Mouse (Mus musculus): ENCODE measurements around the gene Gsto1.
A peak's percentile ranks its signal among the peaks of the same experiment; 100 is the strongest.

Gene Gsto1

GRCm38 (mm10) chr19:47857957-47858942 lies 3.5 kb downstream of the Gsto1 start:
- no peak for DNase-seq

- no peak for DNase-seq
These were observed 4.4 kb downstream of the Gsto1 start for GRCm38 (mm10) chr19:47859180-47859579.

DNA sequence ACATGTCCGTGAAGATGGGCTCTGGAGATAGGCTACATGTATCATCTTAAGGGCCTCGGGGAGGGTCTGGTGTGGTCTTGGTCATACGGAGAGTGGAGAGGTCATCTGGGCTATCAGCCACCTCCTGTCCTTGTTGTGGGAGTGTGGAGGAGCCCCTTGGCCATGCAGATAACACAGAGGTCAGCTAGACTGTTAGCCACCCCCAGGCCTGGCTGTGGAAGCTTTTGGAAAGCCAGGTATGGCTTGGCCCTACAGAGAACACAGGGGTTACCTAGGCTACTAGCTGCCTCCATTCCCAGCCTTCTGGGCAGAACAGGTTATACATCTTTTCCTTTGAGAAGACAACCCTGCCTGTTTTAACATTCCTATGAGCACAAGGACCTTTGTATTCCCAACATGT lies 7.8 kb downstream of the Gsto1 start:
- no peak for DNase-seq

DNA sequence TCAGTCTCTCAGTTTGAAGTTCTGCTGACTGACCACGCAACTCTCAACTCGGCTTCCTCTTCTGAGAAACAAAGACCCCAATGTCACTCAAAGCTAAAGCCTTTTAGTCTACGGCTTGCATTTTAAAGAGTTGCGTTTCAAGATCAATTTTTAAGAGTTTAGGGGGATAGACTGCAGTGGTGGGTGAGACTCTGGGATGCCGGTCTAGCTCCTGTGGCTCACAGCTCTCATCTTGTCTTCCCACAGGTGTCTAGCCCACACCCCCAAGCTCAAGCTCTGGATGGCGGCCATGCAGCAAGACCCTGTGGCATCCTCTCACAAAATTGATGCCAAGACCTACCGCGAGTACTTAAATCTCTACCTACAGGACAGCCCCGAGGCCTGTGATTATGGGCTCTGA lies 9.3 kb downstream of the Gsto1 start:
- no peak for DNase-seq

GRCm38 (mm10) chr19:47864721-47865120 lies 10.0 kb downstream of the Gsto1 start:
- no peak for DNase-seq

- peak; percentile 97 for DNase-seq
These were observed 10.7 kb downstream of the Gsto1 start, which contains the start of gene Gsto2 for GRCm38 (mm10) chr19:47865353-47865947. Gene Gsto2 (plus strand): TSS chr19:47865534.

- DNase-seq = no peak
These were observed 12.9 kb downstream of the Gsto1 start for GRCm38 (mm10) chr19:47867628-47868175.

DNA sequence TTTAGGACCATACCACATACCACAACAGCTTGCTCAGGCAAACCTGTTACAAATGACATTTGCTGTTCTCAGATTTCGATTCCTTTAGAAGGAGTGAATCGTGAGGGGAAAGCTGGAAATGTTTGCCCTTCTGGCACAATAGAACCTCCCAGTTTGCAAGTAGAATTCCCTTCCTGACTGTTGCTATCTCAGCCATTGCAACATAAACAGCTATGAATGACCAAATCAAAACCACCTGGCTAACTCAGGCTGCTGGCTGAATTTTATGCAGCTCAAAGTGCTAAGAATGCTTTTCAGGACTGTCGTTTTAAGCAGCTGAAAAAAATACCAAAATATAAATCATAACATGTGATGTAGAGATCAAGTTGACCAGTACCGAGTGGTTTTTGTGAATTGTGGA lies 14.2 kb downstream of the Gsto1 start:
- no peak for DNase-seq

DNA sequence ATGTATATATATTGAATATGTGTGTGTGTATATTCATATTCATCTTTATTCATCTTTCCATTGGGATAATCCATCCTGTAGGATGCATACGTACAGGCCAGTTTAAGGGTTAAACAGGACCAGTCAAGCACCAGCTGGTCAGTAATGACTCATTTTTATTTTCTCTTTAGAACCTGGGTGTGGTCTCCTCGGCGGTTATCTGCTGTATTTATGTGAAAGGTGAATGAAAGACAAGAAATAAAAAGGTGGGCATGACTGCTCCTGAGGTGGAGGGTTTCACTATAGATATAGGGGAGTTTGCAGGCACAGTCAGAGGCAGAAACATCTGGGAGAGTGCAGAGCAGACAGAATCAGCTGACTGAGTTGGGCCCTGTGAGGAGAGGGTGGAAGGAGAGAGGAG lies 14.7 kb downstream of the Gsto1 start:
- DNase-seq = no peak

- no peak for DNase-seq
These were observed 15.4 kb downstream of the Gsto1 start for GRCm38 (mm10) chr19:47870102-47870666.

DNA sequence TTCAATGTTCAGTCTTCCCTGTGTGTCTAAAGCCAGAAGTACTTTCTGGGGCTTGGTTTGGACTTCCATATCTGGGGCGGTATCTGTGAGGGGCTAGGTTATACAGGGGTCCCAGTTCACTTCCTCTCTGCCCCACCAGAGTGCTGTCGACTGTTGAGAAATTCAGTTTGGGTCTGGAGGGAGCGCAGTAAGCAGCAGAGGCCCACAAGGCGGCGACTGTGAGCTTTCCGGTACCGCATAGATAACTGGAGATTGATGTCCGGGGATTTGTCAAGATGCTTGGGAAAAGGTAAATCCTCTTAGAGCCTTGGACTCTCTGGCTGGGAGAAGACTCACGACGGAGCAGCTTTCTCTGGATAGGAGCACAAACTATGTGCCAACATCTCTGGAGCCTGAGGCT lies 16.7 kb downstream of the Gsto1 start:
- no peak for DNase-seq

- no peak for DNase-seq
These were observed 21.5 kb downstream of the Gsto1 start for GRCm38 (mm10) chr19:47876252-47876651.

DNA sequence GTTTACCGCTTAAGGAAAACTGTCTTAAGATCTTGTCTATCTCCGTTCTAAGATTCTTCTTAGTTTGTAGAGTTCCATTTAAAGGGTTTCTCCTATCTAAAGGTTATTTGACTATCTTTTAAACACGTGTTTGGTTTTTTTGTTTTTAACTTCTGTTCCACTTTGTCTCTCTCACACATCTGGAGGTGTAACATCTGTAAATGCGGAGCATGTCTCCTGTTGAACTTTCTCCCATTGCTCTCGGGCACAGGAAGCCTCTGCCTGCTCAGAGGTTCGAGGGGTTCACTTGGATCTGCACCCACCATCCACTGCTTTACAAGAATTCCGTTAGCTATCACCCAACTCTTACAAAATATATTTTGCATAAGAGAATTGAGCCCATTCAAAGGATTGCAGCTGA lies 26.8 kb downstream of the Gsto1 start:
- DNase-seq = no peak

- DNase-seq = peak; percentile 57
These were observed 27.5 kb downstream of the Gsto1 start for GRCm38 (mm10) chr19:47882151-47882881.

- DNase-seq = no peak
These were observed 28.1 kb downstream of the Gsto1 start for GRCm38 (mm10) chr19:47882882-47883254.

DNA sequence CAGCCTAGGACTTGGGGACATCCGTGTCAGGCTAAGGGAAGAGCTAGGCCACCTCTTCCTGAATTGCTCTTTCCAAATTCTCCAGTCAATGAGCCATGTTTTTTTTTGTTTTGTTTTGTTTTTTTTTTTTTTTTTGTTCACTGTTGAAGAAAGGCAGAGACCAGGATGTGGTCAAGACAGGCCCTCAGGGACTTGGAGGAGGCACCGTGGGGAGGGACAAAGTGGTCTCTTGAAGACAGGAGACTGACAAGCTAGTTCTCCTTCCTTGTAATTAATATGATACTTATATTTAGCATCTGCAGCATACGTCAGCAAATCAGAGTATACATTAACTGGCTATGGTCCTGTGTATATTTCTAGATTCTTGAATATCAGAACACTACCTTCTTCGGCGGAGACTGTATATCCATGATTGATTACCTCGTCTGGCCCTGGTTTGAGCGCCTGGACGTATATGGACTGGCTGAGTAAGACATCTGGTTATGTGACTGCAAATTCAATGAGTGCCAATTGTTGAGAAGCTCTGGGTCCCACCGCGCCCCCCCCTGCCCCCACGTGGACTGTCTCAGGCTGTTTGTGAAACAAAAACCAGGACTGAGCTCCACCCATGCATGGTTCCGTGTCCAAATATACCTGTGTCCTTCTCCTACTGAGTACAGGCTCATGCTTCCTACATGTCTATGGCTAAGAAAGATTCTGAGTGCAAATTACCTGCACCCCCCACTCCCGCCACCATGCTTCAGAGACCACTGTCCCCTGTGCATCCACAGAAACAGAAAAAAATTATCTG lies 29.7 kb downstream of the Gsto1 start:
- no peak for DNase-seq

GRCm38 (mm10) chr19:47885191-47885743 lies 30.5 kb downstream of the Gsto1 start:
- DNase-seq = no peak

- DNase-seq = no peak
These were observed 31.1 kb downstream of the Gsto1 start for GRCm38 (mm10) chr19:47885886-47886285.

DNA sequence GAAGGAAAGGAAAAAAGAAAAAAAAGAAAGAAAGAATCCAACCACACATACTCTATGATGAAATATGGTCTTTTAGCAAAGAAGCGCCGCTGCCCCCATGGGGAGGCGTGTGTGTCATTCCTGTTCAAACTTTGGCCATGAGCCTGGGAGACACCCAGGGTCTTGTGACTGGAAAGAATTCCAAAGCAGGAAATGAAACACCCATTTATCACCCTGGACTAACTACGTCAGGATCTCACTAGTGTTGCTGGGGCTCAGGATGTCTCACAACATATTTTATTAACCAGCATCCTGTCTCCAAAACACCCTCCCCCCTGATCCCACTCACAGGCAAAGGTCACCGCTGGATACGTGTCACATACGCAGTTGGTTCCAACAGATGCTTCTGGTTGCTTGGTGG lies 31.8 kb downstream of the Gsto1 start:
- DNase-seq = no peak

GRCm38 (mm10) chr19:47887417-47887816 lies 32.6 kb downstream of the Gsto1 start:
- no peak for DNase-seq

DNA sequence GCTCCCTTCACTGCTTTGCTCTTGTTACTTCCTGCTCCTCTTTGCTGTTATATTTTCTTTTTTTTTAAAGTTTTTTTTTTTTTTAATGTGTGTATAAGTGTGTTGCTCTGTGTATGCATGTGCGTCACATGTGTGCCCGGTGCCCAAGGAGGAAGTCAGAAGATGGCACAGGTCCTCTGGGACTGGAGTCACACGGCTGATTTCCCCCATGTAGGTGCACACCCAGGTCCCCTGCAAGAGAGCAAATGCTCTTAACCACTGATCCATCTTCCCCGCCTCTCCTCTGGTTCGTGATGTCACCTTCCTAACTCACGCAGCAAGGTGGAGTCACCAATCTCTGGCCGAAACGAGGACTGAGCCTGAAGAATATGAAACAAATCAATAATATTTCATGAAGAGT lies 33.3 kb downstream of the Gsto1 start:
- no peak for DNase-seq
